Mouse (Mus musculus) heart, postnatal 0 days (tissue): ENCODE results near the gene Ppfia2. TPM values are rescaled to one million over a fixed set of nuclear protein-coding genes. Genes with fewer than 3 reads are reported as not detected.
A peak's percentile ranks its signal among the peaks of the same experiment; 100 is the strongest.

Experiments used
- ATAC-seq: fragments of 200-750 bp; cut with Nextera tagmentation; 2 replicates; pipeline ENCODE4 v1.8.0; 2017; ENCODE audit warnings: low read depth, moderate number of reproducible peaks, moderate library complexity; ENCODE audit not compliant: insufficient read depth
- DNase-seq: peaks from one replicate; pipeline ENCODE4 v3.0.0-alpha.2; 2016; ENCODE audit warnings: low spot score
- H3K27ac ChIP-seq: fragments of 300-500 bp; sonication (generic); 2 replicates; pipeline ENCODE4 v1.5.1; 2014; ENCODE audit warnings: low read depth, mild to moderate bottlenecking
- H3K27me3 ChIP-seq: fragments of 300-500 bp; sonication (generic); 2 replicates; pipeline ENCODE4 v1.6.1; 2014; ENCODE audit warnings: low read length, mixed read lengths; ENCODE audit not compliant: control insufficient read depth, insufficient read depth
- H3K36me3 ChIP-seq: fragments of 300-500 bp; sonication (generic); replicated peaks from 2 replicates; pipeline ENCODE4 v1.6.1; 2014; ENCODE audit warnings: low read length, mixed read lengths; ENCODE audit not compliant: control insufficient read depth, insufficient read depth
- H3K4me1 ChIP-seq: fragments of 300-500 bp; sonication (generic); 2 replicates; pipeline ENCODE4 v1.6.1; 2014; ENCODE audit warnings: antibody characterized with exemption; ENCODE audit not compliant: control insufficient read depth, insufficient read depth
- H3K4me2 ChIP-seq: fragments of 300-500 bp; sonication (generic); 2 replicates; pipeline ENCODE4 v1.6.1; 2014; ENCODE audit warnings: low read depth, mild to moderate bottlenecking, low read length, moderate library complexity
- H3K4me3 ChIP-seq: fragments of 300-500 bp; sonication (generic); 2 replicates; pipeline ENCODE4 v1.5.1; 2014; ENCODE audit warnings: low read depth, low read length
- H3K9ac ChIP-seq: fragments of 300-500 bp; sonication (generic); replicated peaks from 2 replicates; pipeline ENCODE4 v1.6.1; 2014; ENCODE audit warnings: low read depth, low read length, mixed read lengths
- H3K9me3 ChIP-seq: fragments of 300-500 bp; sonication (generic); replicated peaks from 2 replicates; pipeline ENCODE4 v1.6.1; 2016; ENCODE audit warnings: low read length; ENCODE audit not compliant: control insufficient read depth
- CTCF ChIP-seq: IDR thresholded peaks from 2 replicates; pipeline ENCODE4 v1.5.1; 2016; ENCODE audit warnings: antibody characterized with exemption, control low read depth, low read depth
- EP300 ChIP-seq: IDR thresholded peaks from 2 replicates; pipeline ENCODE4 v1.6.1; 2016; ENCODE audit warnings: antibody characterized with exemption, low read depth
- WGBS: fragments of 180-500 bp; shearing (Covaris S2); extraction: QIAGEN DNeasy Blood & Tissue Kit; methylation state at CpG from one replicate; pipeline ENCODE4 v1.1.7; 2014; 5-methylcytosine and 5-hydroxymethylcytosine counted together
- polyA plus RNA-seq: library from polyadenylated mRNA; unstranded; fragments of >200 nt; fragmentation: Nextera tagmentation; extraction: Ambion mirVana; gene quantifications from 2 replicates; pipeline ENCODE4 v1.2.1, GENCODE M21; 2015
- total RNA-seq: library from RNA; depleted of rRNA; stranded (reverse); fragments of >200 nt; gene quantifications from 2 replicates; pipeline ENCODE4 v1.2.3, GENCODE M21; 2014; ENCODE audit warnings: low replicate concordance

Ppfia2 gene
- total and polyA plus RNA-seq, 2 experiments from 2014 or later: 0.20 to 2.2 TPM

GRCm38 (mm10) chr10:106609177-106609981 lies 139.2 kb downstream of the Ppfia2 start:
- Histone ChIP-seq H3K9ac (no peak overlapping the region), H3K27ac (no peak overlapping the region), H3K27me3 (no peaks in the 10 kb centered on the region), H3K4me2 (peak overlapping the region; percentile 35), H3K4me1 (no peaks in the 10 kb centered on the region), H3K36me3 (no peaks in the 10 kb centered on the region), H3K4me3 (no peak overlapping the region), H3K9me3 (no peaks in the 10 kb centered on the region)
- TF ChIP-seq CTCF (peak; percentile 35), EP300 (no peak)
- DNase-seq (peak; percentile 36), ATAC-seq (no peak)
- WGBS: 29% methylated on average over 7 of the region's 7 CpGs

- no peak for ATAC-seq
- Histone ChIP-seq H3K4me3 (no peak overlapping the region), H3K36me3 (no peaks in the 10 kb centered on the region), H3K9me3 (no peaks in the 10 kb centered on the region), H3K27ac (no peak overlapping the region), H3K27me3 (no peaks in the 10 kb centered on the region), H3K4me1 (no peaks in the 10 kb centered on the region), H3K9ac (no peak overlapping the region), H3K4me2 (no peak overlapping the region)
- DNase-seq: no peak
- WGBS: 90% methylated on average over 3 of the region's 3 CpGs
- TF ChIP-seq CTCF (no peak), EP300 (no peak)
Observed at GRCm38 (mm10) chr10:106610222-106610621, 140.1 kb downstream of the Ppfia2 start.

- no peaks in the 10 kb centered on the region for H3K27me3 ChIP-seq
- no peak for TF ChIP-seq EP300
- no peak for TF ChIP-seq CTCF
- H3K36me3 ChIP-seq: no peaks in the 10 kb centered on the region
- no peaks in the 10 kb centered on the region; the same call in 1 of the 2 replicates for H3K4me1 ChIP-seq
- DNase-seq (no peak), ATAC-seq (no peak)
- H3K27ac ChIP-seq: no peak overlapping the region
- no peak overlapping the region for H3K4me3 ChIP-seq
- WGBS: 21% methylated on average over 1 of the region's 1 CpGs
- no peaks in the 10 kb centered on the region for H3K9me3 ChIP-seq
- no peak overlapping the region for H3K4me2 ChIP-seq
- no peak overlapping the region for H3K9ac ChIP-seq
Observed at GRCm38 (mm10) chr10:106618194-106618593, 148.1 kb downstream of the Ppfia2 start.

GRCm38 (mm10) chr10:106620952-106621351 lies 150.8 kb downstream of the Ppfia2 start:
- no peak overlapping the region for H3K9ac ChIP-seq
- no peak for TF ChIP-seq CTCF
- TF ChIP-seq EP300: no peak
- no peaks in the 10 kb centered on the region for H3K36me3 ChIP-seq
- H3K4me1 ChIP-seq: no peaks in the 10 kb centered on the region; the same call in 1 of the 2 replicates
- DNase-seq (no peak), ATAC-seq (no peak)
- 74% methylated on average over 1 of the region's 1 CpGs for WGBS
- no peak overlapping the region for H3K4me2 ChIP-seq
- no peak overlapping the region for H3K4me3 ChIP-seq
- no peaks in the 10 kb centered on the region for H3K27me3 ChIP-seq
- H3K27ac ChIP-seq: no peak overlapping the region
- no peaks in the 10 kb centered on the region for H3K9me3 ChIP-seq

GRCm38 (mm10) chr10:106623342-106623741 lies 153.2 kb downstream of the Ppfia2 start:
- DNase-seq (no peak), ATAC-seq (no peak)
- no peaks in the 10 kb centered on the region for H3K27me3 ChIP-seq
- H3K4me1 ChIP-seq: no peaks in the 10 kb centered on the region
- H3K4me2 ChIP-seq: no peak overlapping the region
- no peak overlapping the region for H3K4me3 ChIP-seq
- TF ChIP-seq CTCF: no peak
- no peaks in the 10 kb centered on the region for H3K9me3 ChIP-seq
- WGBS: 76% methylated on average over 10 of the region's 10 CpGs
- H3K9ac ChIP-seq: no peak overlapping the region
- H3K36me3 ChIP-seq: no peaks in the 10 kb centered on the region
- no peak overlapping the region for H3K27ac ChIP-seq
